In genomic region chr17:67827431-67827830, GRCm38 (mm10) we compare ENCODE assay signal across 12 mouse cellular contexts.
"Had no signal": no experiment of that assay in that cellular context is flagged by ENCODE, and none has a peak within 500 bp of the region (broad histone marks: within the 10 kb centered on the region; RNA-seq: fewer than 3 reads in every experiment).

No protein-coding gene starts in this region.

- DNase-seq: left cerebral cortex, postnatal 4 days; liver; liver, embryonic 13.5 days; liver, postnatal 0 days; lung, adult 18-20 months; lung, adult 2 months; lung, embryonic 14.5 days; lung, postnatal 10 days; lung, postnatal 14 days; lung, postnatal 36 days; lung, postnatal 4 days; midbrain, embryonic 14.5 days had no signal
